Mouse (Mus musculus): ENCODE results near the gene Ptprm. TPM values are rescaled to one million over a fixed set of nuclear protein-coding genes. Genes with fewer than 3 reads are reported as not detected.

Gene Ptprm
- polyA plus RNA-seq, 1 experiment from 2014 or later, result 19.9 TPM

- Histone ChIP-seq H3K36me3 (ENCODE audit: control insufficient read depth, insufficient read depth, low read length) (no peaks in the 10 kb centered on the region), H3K9me3 (ENCODE audit: control insufficient read depth, low read length) (no peaks in the 10 kb centered on the region)
- WGBS, result 69% methylated on average over 1 of the region's 1 CpGs
Measured at GRCm38 (mm10) chr17:67079570-67079969, 274.7 kb downstream of the Ptprm start.

GRCm38 (mm10) chr17:67073580-67073979 lies 280.7 kb downstream of the Ptprm start:
- no peak overlapping the region for H3K4me2 ChIP-seq (ENCODE audit: low read length)

More at GRCm38 (mm10) chr17:67079570-67079969, 274.7 kb downstream of the Ptprm start:
- H3K27ac ChIP-seq (ENCODE audit: low read depth, low read length), result no peak overlapping the region
- H3K4me1 ChIP-seq (ENCODE audit: control insufficient read depth, insufficient read depth, low read depth, low read length), result peaks cover 6% of the 10 kb centered on the region; the same call in 1 of the 2 replicates
- H3K4me2 ChIP-seq (ENCODE audit: low read length), result no peak overlapping the region
- no peak overlapping the region for H3K4me3 ChIP-seq (ENCODE audit: low read length)
- no peak overlapping the region for H3K9ac ChIP-seq (ENCODE audit: low read depth, low read length)
- no peak for ATAC-seq
- no peaks in the 10 kb centered on the region for H3K27me3 ChIP-seq (replicated peaks; ENCODE audit: control insufficient read depth, insufficient read depth, low read length)

GRCm38 (mm10) chr17:67073139-67073538 lies 281.1 kb downstream of the Ptprm start:
- 53% methylated on average over 6 of the region's 6 CpGs for WGBS
- Histone ChIP-seq H3K4me1 (ENCODE audit: control insufficient read depth, insufficient read depth, low read depth, low read length) (peaks cover 16% of the 10 kb centered on the region), H3K9ac (ENCODE audit: low read depth, low read length) (no peak overlapping the region), H3K27me3 (replicated peaks; ENCODE audit: control insufficient read depth, insufficient read depth, low read length) (no peaks in the 10 kb centered on the region), H3K27ac (ENCODE audit: low read depth, low read length) (peak overlapping the region; percentile 14; the same call in 1 of the 2 replicates), H3K36me3 (ENCODE audit: control insufficient read depth, insufficient read depth, low read length) (no peaks in the 10 kb centered on the region), H3K4me2 (ENCODE audit: low read length) (no peak overlapping the region), H3K4me3 (ENCODE audit: low read length) (no peak overlapping the region), H3K9me3 (ENCODE audit: control insufficient read depth, low read length) (no peaks in the 10 kb centered on the region)
- peak; percentile 37; the same call in 1 of the 2 replicates for ATAC-seq

More at GRCm38 (mm10) chr17:67073580-67073979, 280.7 kb downstream of the Ptprm start:
- Histone ChIP-seq H3K27me3 (replicated peaks; ENCODE audit: control insufficient read depth, insufficient read depth, low read length) (no peaks in the 10 kb centered on the region), H3K27ac (ENCODE audit: low read depth, low read length) (peak overlapping the region; percentile 14; the same call in 1 of the 2 replicates), H3K9ac (ENCODE audit: low read depth, low read length) (no peak overlapping the region), H3K36me3 (ENCODE audit: control insufficient read depth, insufficient read depth, low read length) (no peaks in the 10 kb centered on the region), H3K4me1 (ENCODE audit: control insufficient read depth, insufficient read depth, low read depth, low read length) (peaks cover 16% of the 10 kb centered on the region), H3K4me3 (ENCODE audit: low read length) (no peak overlapping the region), H3K9me3 (ENCODE audit: control insufficient read depth, low read length) (no peaks in the 10 kb centered on the region)
- WGBS, result 41% methylated on average over 4 of the region's 4 CpGs
- no peak for ATAC-seq

GRCm38 (mm10) chr17:67071231-67072009 lies 282.8 kb downstream of the Ptprm start:
- H3K4me1 ChIP-seq (ENCODE audit: control insufficient read depth, insufficient read depth, low read depth, low read length), result peaks cover 16% of the 10 kb centered on the region
- H3K27me3 ChIP-seq (replicated peaks; ENCODE audit: control insufficient read depth, insufficient read depth, low read length), result no peaks in the 10 kb centered on the region
- peak; percentile 95 for ATAC-seq
- no peak overlapping the region; the same call in 1 of the 2 replicates for H3K27ac ChIP-seq (ENCODE audit: low read depth, low read length)
- no peaks in the 10 kb centered on the region for H3K9me3 ChIP-seq (ENCODE audit: control insufficient read depth, low read length)
- H3K4me3 ChIP-seq (ENCODE audit: low read length), result no peak overlapping the region
- no peaks in the 10 kb centered on the region for H3K36me3 ChIP-seq (ENCODE audit: control insufficient read depth, insufficient read depth, low read length)
- WGBS, result 56% methylated on average over 7 of the region's 7 CpGs
- H3K9ac ChIP-seq (ENCODE audit: low read depth, low read length), result no peak overlapping the region
- no peak overlapping the region for H3K4me2 ChIP-seq (ENCODE audit: low read length)

GRCm38 (mm10) chr17:67063611-67064010 lies 290.6 kb downstream of the Ptprm start:
- Histone ChIP-seq H3K4me1 (ENCODE audit: control insufficient read depth, insufficient read depth, low read depth, low read length) (no peaks in the 10 kb centered on the region), H3K36me3 (ENCODE audit: control insufficient read depth, insufficient read depth, low read length) (no peaks in the 10 kb centered on the region), H3K27ac (ENCODE audit: low read depth, low read length) (no peak overlapping the region), H3K9me3 (ENCODE audit: control insufficient read depth, low read length) (no peaks in the 10 kb centered on the region), H3K4me3 (ENCODE audit: low read length) (no peak overlapping the region), H3K4me2 (ENCODE audit: low read length) (no peak overlapping the region), H3K27me3 (replicated peaks; ENCODE audit: control insufficient read depth, insufficient read depth, low read length) (no peaks in the 10 kb centered on the region), H3K9ac (ENCODE audit: low read depth, low read length) (no peak overlapping the region)
- ATAC-seq, result no peak
- WGBS, result 79% methylated on average over 5 of the region's 5 CpGs

- no peak overlapping the region for H3K4me3 ChIP-seq (ENCODE audit: low read length)
- 94% methylated on average over 6 of the region's 6 CpGs for WGBS
Measured at GRCm38 (mm10) chr17:67055681-67056080, 298.6 kb downstream of the Ptprm start.

GRCm38 (mm10) chr17:67054202-67054601 lies 300.1 kb downstream of the Ptprm start:
- WGBS, result 63% methylated on average over 10 of the region's 10 CpGs
- peaks cover 10% of the 10 kb centered on the region for H3K4me1 ChIP-seq (ENCODE audit: control insufficient read depth, insufficient read depth, low read depth, low read length)
- H3K36me3 ChIP-seq (ENCODE audit: control insufficient read depth, insufficient read depth, low read length), result no peaks in the 10 kb centered on the region
- no peak overlapping the region for H3K9ac ChIP-seq (ENCODE audit: low read depth, low read length)
- H3K27ac ChIP-seq (ENCODE audit: low read depth, low read length), result no peak overlapping the region
- peak; percentile 24; the same call in 1 of the 2 replicates for ATAC-seq
- H3K27me3 ChIP-seq (replicated peaks; ENCODE audit: control insufficient read depth, insufficient read depth, low read length), result no peaks in the 10 kb centered on the region
- no peak overlapping the region for H3K4me2 ChIP-seq (ENCODE audit: low read length)
- no peaks in the 10 kb centered on the region for H3K9me3 ChIP-seq (ENCODE audit: control insufficient read depth, low read length)
- H3K4me3 ChIP-seq (ENCODE audit: low read length), result no peak overlapping the region

More at GRCm38 (mm10) chr17:67055681-67056080, 298.6 kb downstream of the Ptprm start:
- Histone ChIP-seq H3K27me3 (replicated peaks; ENCODE audit: control insufficient read depth, insufficient read depth, low read length) (no peaks in the 10 kb centered on the region), H3K4me1 (ENCODE audit: control insufficient read depth, insufficient read depth, low read depth, low read length) (peaks cover 10% of the 10 kb centered on the region), H3K36me3 (ENCODE audit: control insufficient read depth, insufficient read depth, low read length) (no peaks in the 10 kb centered on the region), H3K27ac (ENCODE audit: low read depth, low read length) (no peak overlapping the region), H3K9me3 (ENCODE audit: control insufficient read depth, low read length) (no peaks in the 10 kb centered on the region), H3K4me2 (ENCODE audit: low read length) (no peak overlapping the region), H3K9ac (ENCODE audit: low read depth, low read length) (no peak overlapping the region)
- ATAC-seq, result no peak

- H3K27me3 ChIP-seq (replicated peaks; ENCODE audit: control insufficient read depth, insufficient read depth, low read length), result no peaks in the 10 kb centered on the region
- H3K36me3 ChIP-seq (ENCODE audit: control insufficient read depth, insufficient read depth, low read length), result no peaks in the 10 kb centered on the region
- WGBS, result 48% methylated on average over 11 of the region's 11 CpGs
- ATAC-seq, result peak; percentile 75
- no peak overlapping the region for H3K9ac ChIP-seq (ENCODE audit: low read depth, low read length)
- no peaks in the 10 kb centered on the region for H3K9me3 ChIP-seq (ENCODE audit: control insufficient read depth, low read length)
- H3K4me3 ChIP-seq (ENCODE audit: low read length), result no peak overlapping the region
- H3K27ac ChIP-seq (ENCODE audit: low read depth, low read length), result no peak overlapping the region; the same call in 1 of the 2 replicates
- peaks cover 10% of the 10 kb centered on the region for H3K4me1 ChIP-seq (ENCODE audit: control insufficient read depth, insufficient read depth, low read depth, low read length)
- H3K4me2 ChIP-seq (ENCODE audit: low read length), result no peak overlapping the region
Measured at GRCm38 (mm10) chr17:67052624-67053314, 301.5 kb downstream of the Ptprm start.

GRCm38 (mm10) chr17:67047697-67048096 lies 306.6 kb downstream of the Ptprm start:
- Histone ChIP-seq H3K4me2 (ENCODE audit: low read length) (peak overlapping the region; percentile 43), H3K4me1 (ENCODE audit: control insufficient read depth, insufficient read depth, low read depth, low read length) (peaks cover under 1% of the 10 kb centered on the region; the same call in 1 of the 2 replicates), H3K36me3 (ENCODE audit: control insufficient read depth, insufficient read depth, low read length) (no peaks in the 10 kb centered on the region), H3K4me3 (ENCODE audit: low read length) (peak overlapping the region; percentile 15), H3K9ac (ENCODE audit: low read depth, low read length) (peak overlapping the region; percentile 41), H3K9me3 (ENCODE audit: control insufficient read depth, low read length) (no peaks in the 10 kb centered on the region), H3K27ac (ENCODE audit: low read depth, low read length) (peak overlapping the region; percentile 9), H3K27me3 (replicated peaks; ENCODE audit: control insufficient read depth, insufficient read depth, low read length) (no peaks in the 10 kb centered on the region)
- WGBS, result 30% methylated on average over 4 of the region's 4 CpGs
- peak; percentile 82 for ATAC-seq

Measured in hindbrain, embryonic 16.5 days (tissue).